Mouse (Mus musculus): Measurements from ENCODE around the gene Tsen34.

Gene Tsen34

DNA sequence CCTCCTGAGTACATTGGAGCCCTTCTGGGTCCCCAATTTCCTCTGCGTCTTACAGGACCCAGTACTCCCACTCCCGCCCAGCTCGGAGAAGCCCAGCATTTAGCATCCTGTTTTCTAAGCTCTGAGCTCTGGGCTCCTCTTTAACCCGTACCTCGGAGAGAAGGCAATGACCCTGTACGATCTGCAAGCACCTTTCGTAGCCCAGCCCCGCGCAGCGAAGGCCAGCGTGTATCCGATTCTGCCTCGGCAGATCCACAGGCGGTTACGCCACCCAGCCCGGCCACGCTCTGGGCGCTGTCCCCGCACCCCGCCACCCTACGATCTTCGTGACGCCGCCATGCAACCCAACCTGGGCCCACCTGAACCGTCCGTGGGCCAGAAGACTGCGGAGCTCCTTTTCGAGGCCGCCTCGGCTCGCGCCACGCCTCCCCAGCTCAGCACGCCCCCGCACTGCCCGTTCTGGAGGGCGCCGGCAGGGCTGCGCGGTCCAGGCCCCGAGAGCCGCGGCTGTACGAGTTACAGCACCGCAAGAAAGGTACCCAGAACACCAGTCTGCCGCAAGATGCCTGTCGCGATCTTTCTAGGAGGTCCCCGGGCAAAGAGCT is at the start of gene Tsen34:
TSS of gene Tsen34 (plus strand) at position 482 of the 605 bp plus-strand sequence.
- no peak for DNase-seq

DNA sequence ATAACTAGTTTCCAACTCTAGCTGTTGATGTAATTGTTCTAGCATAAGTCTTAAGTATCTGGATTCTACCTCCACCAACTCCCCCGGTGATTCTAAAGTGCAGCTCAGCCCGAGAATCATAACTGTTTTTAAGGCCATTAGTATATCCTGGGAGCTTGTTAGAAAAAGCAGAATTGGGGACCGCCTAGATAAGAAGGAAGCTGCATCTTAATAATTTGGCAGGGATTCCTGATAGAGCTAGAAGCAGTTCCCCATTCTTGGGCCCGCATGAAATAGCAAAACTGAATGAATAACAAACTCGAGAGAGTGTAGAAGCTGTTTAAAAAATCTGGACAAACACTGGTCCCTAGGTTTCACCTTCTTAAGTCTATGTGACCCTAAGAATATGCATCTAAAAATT is 49.3 kb upstream of the Tsen34 start:
- no peak for DNase-seq

DNA sequence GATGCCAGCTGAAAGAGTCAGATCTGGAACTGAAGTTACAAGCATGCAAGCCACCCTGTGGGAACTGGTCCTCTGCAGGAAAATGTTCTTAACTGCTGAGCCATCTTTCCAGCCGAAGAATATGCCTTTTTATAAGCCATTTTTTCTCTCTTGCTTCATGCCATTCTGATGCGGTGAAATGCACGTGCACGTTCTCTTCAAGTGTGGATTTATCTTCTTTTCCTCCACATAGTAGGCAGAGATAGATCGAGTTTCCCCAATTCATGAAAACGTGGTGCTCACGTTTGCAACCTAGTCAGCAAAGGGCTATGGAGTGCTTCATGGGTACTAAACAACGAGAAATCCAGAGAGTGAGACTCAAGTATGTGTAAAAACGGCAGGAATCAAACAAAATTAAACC is 48.8 kb upstream of the Tsen34 start:
- DNase-seq = no peak

DNA sequence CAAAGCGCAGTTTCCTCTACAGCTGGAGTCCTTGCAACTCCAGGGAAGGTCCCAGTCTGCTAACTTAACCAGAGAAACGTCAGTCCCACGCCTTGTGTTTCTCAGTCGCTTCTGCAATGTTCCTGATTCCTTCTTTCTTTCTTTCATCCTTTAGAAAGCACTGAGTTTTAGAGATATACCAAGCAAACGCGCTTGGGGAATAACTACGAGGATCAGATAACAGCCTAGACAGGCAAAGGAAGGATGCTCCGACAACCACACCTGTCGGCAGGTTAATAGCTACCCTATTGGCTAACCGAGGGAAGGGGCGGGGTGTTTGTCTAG is 48.4 kb upstream of the Tsen34 start:
- DNase-seq = peak in 1 of 2 experiments; percentile 86

DNA sequence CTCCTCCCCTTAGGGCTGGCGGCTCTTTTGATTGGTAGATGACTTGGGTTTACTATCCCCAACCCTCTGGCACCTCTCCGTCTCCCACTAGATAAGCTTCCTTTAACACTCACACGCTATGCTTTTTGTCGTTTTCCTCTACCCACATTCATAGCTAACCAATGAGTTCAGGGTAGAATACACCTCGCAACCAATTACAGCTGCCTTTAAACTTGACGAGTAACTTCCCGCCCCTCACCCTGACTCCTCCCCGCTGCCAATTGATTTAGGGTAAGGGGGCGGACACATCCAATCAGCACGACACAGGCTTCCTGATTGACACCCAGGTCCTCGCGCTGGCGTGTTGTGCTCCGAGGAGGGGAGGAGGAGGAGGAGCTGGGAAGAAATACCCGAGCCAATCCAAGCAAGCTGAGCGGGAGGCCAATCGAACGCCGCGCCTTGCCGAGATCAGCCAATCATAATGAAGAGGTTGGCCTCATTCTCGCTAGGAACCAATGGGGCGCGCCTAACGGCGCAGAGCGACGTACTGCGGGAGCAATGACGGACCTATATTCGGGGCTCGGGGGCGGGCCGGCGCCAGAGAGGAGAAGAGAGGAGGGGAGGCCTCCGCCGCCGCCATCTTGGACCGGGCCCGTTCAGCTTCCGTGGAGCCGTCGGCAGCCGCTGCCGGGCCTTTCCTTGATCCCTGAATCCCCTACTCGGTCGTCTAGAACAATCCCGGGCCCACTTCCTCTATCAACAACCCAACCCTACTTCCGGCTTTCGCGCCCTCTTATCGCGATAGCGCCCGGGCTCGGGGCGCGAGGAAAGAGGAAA is 47.8 kb upstream of the Tsen34 start, which contains the start of gene Cnot3:
TSS of gene Cnot3 (plus strand) at position 597 of the 816 bp plus-strand sequence.
- peak; percentile 99 to 100 for DNase-seq

DNA sequence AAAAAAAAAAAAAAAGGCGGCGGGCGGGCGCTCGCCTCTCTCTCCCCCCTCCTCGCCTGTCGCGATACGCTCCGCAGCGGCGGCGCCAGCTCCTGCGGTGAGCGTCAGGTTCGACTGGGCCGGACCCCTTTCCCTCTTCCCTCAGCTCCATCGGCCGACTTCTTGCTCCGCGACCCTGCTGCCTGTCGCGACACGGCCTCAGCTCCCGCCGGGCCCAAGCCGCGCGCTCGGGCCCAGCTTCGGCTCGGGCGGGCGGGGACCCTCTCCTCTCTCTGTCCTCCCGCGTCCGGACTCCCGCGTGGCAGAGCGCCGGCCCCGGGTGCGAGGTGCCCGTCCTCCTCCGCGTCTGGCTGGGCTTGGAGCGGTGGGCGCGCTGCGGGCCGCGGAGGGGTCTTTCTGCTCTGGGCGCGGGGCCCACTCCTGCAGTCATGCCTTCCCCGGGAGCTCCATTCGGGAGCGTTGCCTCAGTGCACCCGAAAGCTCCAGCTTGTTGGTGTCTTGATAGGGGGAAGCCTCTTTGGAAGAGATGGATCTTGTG is 47.1 kb upstream of the Tsen34 start:
- peak in 1 of 2 experiments; percentile 45 for DNase-seq

DNA sequence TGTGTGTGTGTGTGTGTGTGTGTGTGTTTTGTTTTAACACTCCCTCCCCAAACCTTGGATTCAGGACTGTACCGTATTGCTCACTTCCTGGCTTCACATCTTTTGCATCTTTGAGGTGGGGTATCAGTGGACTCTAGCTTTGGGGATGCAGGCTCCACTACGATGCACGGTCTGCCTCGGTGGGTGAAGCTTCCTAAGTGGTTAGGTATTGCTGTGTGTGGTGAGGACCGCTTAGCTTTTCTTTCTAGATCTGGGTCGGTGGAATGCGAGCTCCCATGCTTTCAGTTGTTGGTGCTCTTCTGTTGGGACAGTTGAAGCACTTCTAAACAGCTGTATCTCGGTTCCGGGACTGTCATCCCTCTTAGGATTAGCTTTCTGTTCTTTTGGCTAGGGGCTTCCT is 46.5 kb upstream of the Tsen34 start:
- no peak for DNase-seq

DNA sequence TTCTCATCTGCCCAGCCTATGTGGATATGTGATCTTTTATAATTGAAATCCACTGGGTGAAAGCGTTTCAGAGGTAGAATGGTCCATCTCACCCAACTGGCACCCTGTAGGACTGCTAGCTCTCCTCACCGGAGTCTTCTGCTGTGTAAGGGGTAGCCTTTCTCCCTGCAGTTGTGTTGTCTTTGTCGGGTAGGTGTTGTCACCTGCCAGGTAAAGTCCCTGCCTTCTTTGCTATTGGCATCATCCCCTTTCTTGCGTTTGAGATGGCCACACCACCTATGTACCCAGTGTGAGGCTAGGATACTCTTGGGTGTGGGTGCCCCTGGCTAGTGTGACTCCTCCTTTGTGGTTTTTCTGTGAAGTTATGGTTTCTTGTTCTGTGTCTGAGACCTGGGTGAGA is 46.0 kb upstream of the Tsen34 start:
- no peak for DNase-seq

DNA sequence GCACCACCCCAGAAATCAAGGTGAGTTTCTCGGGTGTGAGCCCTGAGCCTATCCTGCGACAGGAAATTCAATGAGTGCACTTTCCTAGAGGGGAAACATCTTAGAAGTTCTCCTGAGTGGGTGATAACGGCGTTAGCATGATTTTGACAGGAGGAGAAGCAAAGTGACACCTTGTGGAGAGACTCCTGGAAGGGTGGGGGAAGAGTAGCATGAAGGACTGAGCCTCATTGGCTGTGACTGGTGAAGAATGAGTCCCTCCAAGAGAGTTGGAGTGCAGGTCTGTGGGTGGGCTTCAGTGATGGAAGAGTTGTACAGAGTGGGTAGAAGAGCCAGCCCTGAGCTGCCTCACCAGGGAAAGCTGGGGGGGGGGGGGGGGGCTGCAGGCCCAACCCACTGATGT is 35.7 kb upstream of the Tsen34 start:
- DNase-seq = no peak

DNA sequence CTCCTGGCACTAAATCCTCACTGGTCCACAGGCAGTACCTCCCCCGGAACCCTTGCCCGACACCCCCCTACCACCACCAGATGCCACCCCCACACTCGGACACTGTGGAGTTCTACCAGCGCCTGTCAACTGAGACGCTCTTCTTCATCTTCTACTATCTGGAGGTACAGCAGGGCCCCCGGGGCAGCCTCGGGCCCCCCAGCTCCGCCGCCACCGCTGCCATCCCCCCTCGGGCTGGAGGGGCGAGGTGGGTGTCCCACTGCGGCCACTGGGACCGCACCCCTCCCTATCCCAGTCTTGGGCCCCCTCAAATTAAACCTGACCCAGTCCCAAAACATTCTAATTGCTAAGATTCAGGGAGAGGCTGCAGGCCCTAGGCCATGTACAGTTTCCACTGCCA is 34.1 kb upstream of the Tsen34 start:
- DNase-seq = no peak

DNA sequence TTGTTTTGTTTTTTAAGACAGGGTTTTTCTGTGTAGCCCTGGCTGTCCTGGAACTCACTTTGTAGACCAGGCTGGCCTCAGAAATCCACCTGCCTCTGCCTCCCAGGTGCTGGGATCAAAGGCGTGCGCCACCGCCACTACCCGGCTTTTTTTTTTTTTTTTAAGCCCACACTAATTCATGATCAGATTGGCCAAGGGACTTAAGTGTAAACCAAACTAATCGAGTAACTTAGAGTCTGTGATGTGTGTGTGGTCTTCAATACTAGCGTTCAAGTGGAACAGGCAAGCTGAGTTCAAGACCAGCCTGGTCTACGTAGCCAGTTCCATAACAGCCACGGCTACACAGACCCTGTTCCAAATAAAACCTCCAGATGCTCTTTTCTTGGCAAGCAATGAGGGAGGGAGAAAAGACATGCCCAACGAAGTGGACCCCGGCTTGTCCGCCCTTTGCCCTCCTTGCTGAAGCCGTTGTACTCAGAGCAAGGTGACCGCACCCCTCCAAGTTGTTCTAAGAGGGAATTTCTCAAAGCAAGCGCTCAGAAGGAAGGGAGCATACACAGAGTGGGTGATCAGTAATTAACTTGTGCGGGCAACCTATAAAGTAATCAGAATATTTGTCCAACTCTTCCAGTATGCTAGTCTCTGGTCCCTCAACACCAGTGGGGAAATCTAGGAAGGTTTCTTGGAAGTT is 28.0 kb upstream of the Tsen34 start:
- DNase-seq = no peak

DNA sequence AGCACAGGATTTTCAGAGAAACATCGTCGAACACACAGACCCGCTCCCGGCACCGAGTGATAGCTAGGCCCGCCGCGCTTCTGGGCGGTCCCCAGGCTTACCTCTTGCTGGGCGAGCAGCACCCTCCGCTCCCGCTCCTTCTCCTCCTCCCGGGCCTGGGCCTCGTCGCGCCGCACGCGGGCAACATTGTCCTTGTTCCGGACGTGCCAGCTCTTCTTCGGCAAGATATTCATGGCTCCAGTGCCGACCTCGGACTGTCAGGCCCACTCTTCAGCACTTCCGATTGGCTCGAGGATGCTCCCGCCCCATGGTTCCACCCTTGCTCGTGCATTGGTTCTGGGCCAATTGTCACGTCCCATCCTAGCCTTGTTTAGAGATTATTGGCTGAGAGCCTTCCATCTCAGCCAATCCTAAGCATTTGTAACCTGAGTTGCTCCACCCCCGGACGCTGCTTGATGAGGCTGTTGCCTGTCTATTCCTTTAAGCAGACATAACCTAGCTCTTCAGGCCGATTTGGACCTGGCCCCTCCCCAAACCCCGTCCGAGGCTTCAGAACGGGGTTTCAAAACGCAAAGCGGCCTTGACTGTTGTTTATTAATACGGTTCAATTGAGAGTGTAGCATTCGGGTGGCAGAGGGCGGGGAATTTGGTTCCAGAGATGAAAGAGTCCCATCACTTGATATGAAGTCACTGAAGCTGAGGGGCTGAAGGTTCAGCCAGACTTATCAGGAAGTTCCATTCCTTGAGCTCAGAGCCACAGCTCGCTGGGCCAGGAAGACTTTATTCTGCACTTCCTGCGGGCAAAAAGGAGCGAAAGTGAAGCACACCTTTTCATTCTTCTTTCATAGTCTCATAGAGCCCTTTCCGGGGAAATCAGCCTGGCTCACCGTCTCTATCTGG is 27.2 kb upstream of the Tsen34 start, which contains the start of gene Leng1:
TSS of gene Leng1 (minus strand) at position 626 of the 900 bp plus-strand sequence.
- DNase-seq = peak; percentile 90 to 94

DNA sequence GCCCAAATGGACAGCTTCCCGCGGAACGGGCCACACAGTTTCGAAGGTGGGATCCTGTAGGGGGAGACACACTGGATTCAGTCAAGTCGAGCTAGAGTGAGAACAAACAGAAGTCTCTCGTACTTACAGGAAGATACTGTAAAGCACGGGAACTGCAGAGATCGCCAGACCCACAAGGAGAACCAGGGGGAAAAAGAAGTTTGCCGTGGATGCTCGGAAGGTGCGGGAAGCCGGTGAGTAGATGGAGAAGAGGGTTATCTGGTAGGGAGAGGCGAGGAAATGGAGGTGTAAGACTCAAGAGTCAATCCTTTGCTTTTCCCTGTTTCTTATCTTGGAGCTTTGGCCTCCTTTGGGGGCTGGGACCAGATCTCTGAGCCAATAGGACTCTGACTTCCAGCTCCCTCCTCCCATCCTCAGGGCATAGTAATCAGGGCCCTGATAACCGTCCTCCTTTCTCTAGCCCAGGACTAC is 25.7 kb upstream of the Tsen34 start:
- DNase-seq = no peak

DNA sequence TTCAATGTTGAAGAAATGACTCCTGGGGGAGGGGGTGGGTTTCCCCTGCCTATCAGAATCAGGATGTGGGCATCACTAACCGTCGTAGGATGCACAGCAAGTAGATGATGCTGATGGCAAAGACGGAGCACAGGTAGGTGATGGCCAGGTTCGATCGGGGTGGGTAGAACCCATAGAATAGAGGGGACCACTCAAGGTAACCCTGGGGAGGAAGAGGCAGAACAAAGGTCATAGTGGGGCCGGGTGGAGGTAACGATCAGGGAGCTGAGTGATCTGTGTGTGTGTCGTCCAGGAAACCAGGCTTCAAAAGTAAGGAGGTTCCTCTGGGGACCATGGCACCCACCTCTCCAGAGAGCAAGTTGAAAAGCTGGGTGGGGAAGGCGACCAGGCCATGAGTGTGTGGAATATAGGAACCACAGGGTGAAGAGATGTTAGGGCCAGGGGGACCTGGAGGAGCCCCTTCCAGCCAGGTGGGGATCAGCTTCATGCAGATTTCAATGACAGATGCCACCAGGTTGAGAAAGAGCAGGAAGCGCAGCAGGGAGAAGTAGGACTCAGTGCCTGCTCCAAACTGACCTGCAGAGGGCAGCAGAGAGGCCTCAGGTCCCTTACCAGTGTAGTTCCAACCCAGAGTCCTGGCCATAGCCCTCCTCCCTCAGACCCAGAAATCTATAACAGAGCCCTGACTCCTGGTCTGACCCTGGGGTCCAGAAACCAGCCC is 18.0 kb upstream of the Tsen34 start:
- peak; percentile 60 to 61 for DNase-seq

DNA sequence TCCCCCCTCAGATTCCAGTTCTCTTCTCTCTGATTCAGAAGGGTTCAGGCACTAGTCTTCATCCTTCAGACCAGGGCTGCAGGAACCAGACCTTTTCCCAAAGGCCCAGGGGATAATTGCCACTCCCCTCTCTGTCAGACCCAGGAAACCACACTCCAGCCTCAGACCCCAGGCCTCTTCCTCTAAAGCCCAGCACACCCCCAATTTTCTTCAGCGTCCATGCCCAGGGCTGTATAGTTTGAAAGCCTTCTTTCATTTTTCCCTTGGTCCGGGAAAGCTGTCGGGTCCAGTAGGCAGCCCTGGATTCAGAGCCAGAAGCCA is 17.5 kb upstream of the Tsen34 start:
- no peak for DNase-seq

DNA sequence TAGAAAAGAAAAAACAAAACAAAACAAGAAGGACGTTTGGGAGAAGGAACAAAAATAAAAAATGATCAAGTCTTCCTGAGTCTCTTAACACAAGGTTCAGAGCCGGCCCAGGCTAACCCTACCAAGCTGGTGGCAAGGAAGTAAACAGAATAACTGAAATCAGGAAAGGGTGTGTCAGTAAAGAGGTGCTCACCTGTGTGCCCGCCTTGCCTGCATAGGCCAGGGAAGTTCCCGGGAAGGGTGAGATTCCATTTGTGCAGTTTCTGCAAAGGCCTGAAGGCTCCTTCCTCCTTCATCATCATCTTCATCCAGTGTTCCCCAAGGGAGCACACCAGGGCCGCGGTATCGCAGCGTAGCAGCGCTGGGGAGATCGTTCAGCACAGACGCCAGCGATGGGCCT is 16.3 kb upstream of the Tsen34 start:
- no peak for DNase-seq

DNA sequence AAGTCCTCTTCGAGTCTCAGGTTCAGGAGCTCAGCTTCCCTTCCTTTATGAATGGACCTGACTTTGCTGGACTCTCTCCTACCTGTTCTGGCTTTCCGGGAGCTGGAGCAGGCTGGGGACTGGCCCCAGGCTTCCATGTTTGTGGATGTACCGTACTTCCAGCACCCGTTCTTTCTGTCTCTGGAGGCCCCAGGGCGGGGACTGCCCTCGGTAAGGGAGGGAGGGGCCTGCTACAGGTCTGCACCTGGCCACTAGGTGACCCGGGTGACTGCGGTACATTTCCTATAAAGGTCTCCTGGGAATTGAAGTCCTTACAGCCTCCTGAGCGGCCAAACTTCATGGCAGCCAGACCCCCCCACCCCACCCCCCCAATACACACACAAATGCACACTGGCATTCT is 15.3 kb upstream of the Tsen34 start, which contains the start of gene Tmc4:
TSS of gene Tmc4 (minus strand) at position 212 of the 400 bp plus-strand sequence.
- no peak for DNase-seq

DNA sequence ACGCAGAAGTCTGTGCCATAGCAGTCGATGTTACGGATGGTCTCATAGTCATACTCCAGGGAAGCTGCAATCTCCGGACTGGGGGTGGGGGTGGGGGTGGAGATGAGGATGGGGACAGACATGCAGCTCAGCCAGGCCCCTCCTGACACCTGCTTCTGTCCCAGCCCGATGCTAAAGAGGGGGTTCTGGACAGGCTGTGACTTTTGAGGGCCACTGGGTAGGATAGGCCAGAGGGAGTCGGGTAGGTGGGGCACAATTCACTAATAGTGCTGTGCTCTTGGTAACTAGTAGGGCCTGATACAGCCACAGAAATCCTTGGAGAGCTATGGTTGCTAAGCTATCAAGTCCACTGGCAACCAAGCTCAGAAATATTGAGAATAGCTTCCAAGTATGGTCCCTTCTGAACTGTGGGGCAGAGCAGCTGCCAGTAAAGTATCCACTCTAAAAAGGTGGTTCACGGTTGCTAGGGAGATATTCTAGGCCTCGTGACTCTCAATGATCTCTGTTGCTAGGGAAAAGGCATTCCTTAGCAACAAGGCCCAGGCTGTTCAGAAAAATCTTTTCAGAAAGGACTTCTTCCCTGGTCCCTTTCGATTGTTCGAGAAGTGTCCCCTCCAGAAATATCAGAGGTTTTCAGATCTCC is 8.6 kb upstream of the Tsen34 start:
- no peak for DNase-seq

DNA sequence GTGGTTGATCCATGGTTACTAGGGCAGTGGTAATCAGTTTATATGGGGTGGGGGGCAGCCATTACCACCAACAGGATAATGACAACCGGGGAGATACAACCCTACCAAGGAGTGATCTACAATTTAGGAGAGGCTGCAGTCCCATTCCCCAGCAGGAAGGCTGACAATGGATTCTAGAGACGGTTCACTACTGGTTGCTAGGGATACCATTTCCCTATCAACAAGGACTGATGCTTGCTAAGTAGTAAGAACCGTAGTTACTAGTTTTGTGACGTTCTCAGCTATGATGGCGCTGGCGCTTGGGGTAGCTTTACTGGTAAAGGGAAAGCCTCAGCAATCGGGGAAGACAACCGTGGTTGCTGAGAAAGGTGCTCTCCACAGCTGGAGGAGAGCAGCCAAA is 8.0 kb upstream of the Tsen34 start:
- no peak for DNase-seq

DNA sequence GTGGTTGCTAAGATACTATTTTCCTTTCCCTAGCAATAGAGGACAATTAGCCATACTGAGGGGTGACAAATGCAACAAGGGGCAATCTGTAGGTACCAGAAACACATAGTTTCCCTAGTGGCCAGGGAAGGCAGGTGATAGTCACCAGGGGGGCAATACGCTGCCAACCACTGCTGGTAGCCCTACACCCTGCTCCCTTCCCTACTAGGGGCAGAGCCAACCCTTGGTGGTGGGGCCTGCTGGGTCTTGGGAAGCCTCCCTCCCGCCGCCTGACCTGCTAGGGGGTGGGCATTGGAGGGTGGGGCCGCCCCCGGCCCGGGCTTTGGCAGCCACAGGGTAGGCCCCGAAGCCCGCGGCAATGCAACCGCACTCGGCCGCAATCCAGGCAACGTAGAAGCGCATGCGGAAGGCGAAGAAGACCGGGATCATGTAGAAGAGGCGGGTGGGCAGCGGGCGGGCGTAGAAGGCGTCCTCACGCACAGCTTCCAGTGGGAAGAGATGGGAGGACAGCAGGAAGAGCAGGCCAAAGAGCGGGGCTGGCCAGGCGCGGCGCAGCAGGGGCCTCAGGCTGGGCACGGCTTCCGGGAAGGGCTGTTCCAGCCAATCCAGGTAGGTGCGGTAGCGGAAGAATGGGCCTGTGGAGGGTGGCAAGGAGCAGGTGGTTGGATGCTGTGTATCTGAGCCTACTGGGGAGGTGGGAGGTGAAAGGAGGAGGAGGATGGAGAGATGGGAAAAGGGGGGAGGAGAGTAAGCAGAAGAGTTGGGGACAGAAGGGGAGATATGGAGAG is 7.1 kb upstream of the Tsen34 start:
- no peak for DNase-seq

All from thymus, adult 18-20 months (tissue).